Mouse (Mus musculus) B cell, adult 62 days (primary cell): ENCODE data around the gene Uhrf1bp1l. TPM values are rescaled to one million over a fixed set of nuclear protein-coding genes. Genes with fewer than 3 reads are reported as not detected.

Source experiments
- total RNA-seq: library from RNA; stranded (reverse); gene quantifications from 4 replicates; pipeline ENCODE4 v1.2.4, GENCODE M21; 2023

The Uhrf1bp1l gene
- total RNA-seq: 56.2 to 65.6 TPM (median 61.4 TPM) in 4 replicates

GRCm38 (mm10) chr10:89744871-89745665, at the start of gene Uhrf1bp1l:
Gene Uhrf1bp1l, plus strand, starts transcription at chr10:89744991.

GRCm38 (mm10) chr10:89732001-89732794, 12.6 kb upstream of the Uhrf1bp1l start, which contains the start of gene Actr6:
Gene Actr6, minus strand, starts transcription at chr10:89732295.

Other genes with a start within 250 kb of the Uhrf1bp1l start
- gene Nr1h4, start 211.4 kb upstream of the Uhrf1bp1l start, total RNA-seq: not detected in 4 replicates
- gene Slc17a8, start 123.7 kb upstream of the Uhrf1bp1l start, total RNA-seq: 0.17 TPM in 1 of 4 replicates, not detected in the others
- 34.4 to 39.5 TPM (median 36.2 TPM) in 4 replicates for gene Scyl2, start 58.7 kb upstream of the Uhrf1bp1l start, total RNA-seq
- gene Actr6, start 12.7 kb upstream of the Uhrf1bp1l start, total RNA-seq: 14.6 to 21.3 TPM (median 18.0 TPM) in 4 replicates
- not detected in 4 replicates for gene Anks1b, start 128.5 kb downstream of the Uhrf1bp1l start, total RNA-seq